Mouse (Mus musculus) myocyte (in vitro differentiated cells): ENCODE measurements at regions not wholly inside any gene's neighbourhood (a gene's known extent, or its start where the extent isn't known, plus 50 kb on each side); places are given as distances from the start of the nearest gene placed in this dataset.

Experiments
- H3K27me3 ChIP-seq: one replicate; pipeline ENCODE4 v1.6.1; 2011; ENCODE audit not compliant: control insufficient read depth, insufficient read depth, insufficient read length
- H3K36me3 ChIP-seq: one replicate; pipeline ENCODE4 v1.6.1; 2011; ENCODE audit not compliant: control insufficient read depth, insufficient read depth
- H3K4me2 ChIP-seq: one replicate; pipeline ENCODE4 v1.6.1; 2011; ENCODE audit warnings: low read depth, control low read depth
- H3K4me3 ChIP-seq: one replicate; pipeline ENCODE4 v1.5.1; 2011; ENCODE audit warnings: mild to moderate bottlenecking, control low read depth, moderate library complexity
- H3K79me2 ChIP-seq: one replicate; pipeline ENCODE4 v1.6.1; 2011; ENCODE audit not compliant: control insufficient read depth, insufficient read depth
- H3ac ChIP-seq: one replicate; pipeline ENCODE4 v1.6.1; 2011; ENCODE audit not compliant: control insufficient read depth, insufficient read length
- CEBPB ChIP-seq: IDR thresholded peaks from 2 replicates; pipeline ENCODE4 v1.6.1; 2011; ENCODE audit warnings: mild to moderate bottlenecking, moderate library complexity; ENCODE audit not compliant: poor library complexity, insufficient read depth, severe bottlenecking
- E2F4 ChIP-seq: IDR thresholded peaks from one replicate; pipeline ENCODE4 v1.6.1; 2011; ENCODE audit warnings: mild to moderate bottlenecking, control low read depth, moderate library complexity; ENCODE audit not compliant: insufficient read depth
- MAX ChIP-seq: IDR thresholded peaks from one replicate; pipeline ENCODE4 v1.6.1; 2011; ENCODE audit warnings: low read depth, mild to moderate bottlenecking, control low read depth
- MYOD1 ChIP-seq, 3 experiments: IDR thresholded peaks; one replicate each; pipeline ENCODE4 v1.6.1; 2011; ENCODE audit warnings: control low read depth in 2 of 3, low read depth in 2 of 3, mild to moderate bottlenecking in 2 of 3, moderate library complexity in 1 of 3; ENCODE audit not compliant: insufficient read length in 2 of 3, control insufficient read depth in 1 of 3
- MYOG ChIP-seq, 3 experiments: IDR thresholded peaks; one replicate each; pipeline ENCODE4 v1.6.1; 2011; ENCODE audit warnings: control low read depth in 2 of 3, low read depth in 2 of 3, mild to moderate bottlenecking in 2 of 3; ENCODE audit not compliant: insufficient read length in 2 of 3, control insufficient read depth in 1 of 3, insufficient read depth in 1 of 3
- POLR2A ChIP-seq: IDR thresholded peaks from one replicate; pipeline ENCODE4 v1.6.1; 2011; ENCODE audit warnings: low read depth, mild to moderate bottlenecking, control low read depth, moderate library complexity; ENCODE audit not compliant: insufficient read length
- POLR2AphosphoS2 ChIP-seq: IDR thresholded peaks from one replicate; pipeline ENCODE4 v1.6.1; 2011; ENCODE audit warnings: low read depth, control low read depth; ENCODE audit not compliant: insufficient read length
- REST ChIP-seq: IDR thresholded peaks from one replicate; pipeline ENCODE4 v1.6.1; 2011; ENCODE audit warnings: mild to moderate bottlenecking, control low read depth, moderate library complexity; ENCODE audit not compliant: insufficient read depth, insufficient read length
- SRF ChIP-seq: IDR thresholded peaks from one replicate; pipeline ENCODE4 v1.6.1; 2011; ENCODE audit warnings: low read depth; ENCODE audit not compliant: control insufficient read depth, insufficient read length
- TCF12 ChIP-seq: IDR thresholded peaks from one replicate; pipeline ENCODE4 v1.6.1; 2011; ENCODE audit warnings: mild to moderate bottlenecking, control low read depth; ENCODE audit not compliant: poor library complexity, insufficient read depth, severe bottlenecking
- TCF3 ChIP-seq: IDR thresholded peaks from one replicate; pipeline ENCODE4 v1.6.1; 2011; ENCODE audit warnings: low read depth, control low read depth; ENCODE audit not compliant: insufficient read length
- USF1 ChIP-seq: IDR thresholded peaks from one replicate; pipeline ENCODE4 v1.6.1; 2011; ENCODE audit warnings: low read depth, mild to moderate bottlenecking, control low read depth, moderate library complexity

GRCm38 (mm10) chr8:77829126-77829748 is 105.0 kb upstream of the Ednra start:
- no peak overlapping the region for H3K4me2 ChIP-seq
- no peak overlapping the region for H3ac ChIP-seq
- no peak overlapping the region for H3K4me3 ChIP-seq
- H3K36me3 ChIP-seq = no peaks in the 10 kb centered on the region
- no peaks in the 10 kb centered on the region for H3K79me2 ChIP-seq
- H3K27me3 ChIP-seq = no peaks in the 10 kb centered on the region
- TF ChIP-seq POLR2A (no peak), MYOG (IDR thresholded peaks at IDR 0.05; ENCODE audit: control insufficient read depth in 1 of 3, insufficient read depth in 1 of 3, insufficient read length in 2 of 3, low read depth in 2 of 3) (no peak), USF1 (no peak), MAX (no peak), REST (no peak), TCF12 (no peak), CEBPB (no peak), TCF3 (no peak), MYOD1 (IDR thresholded peaks at IDR 0.05; ENCODE audit: control insufficient read depth in 1 of 3, insufficient read length in 2 of 3, low read depth in 2 of 3) (no peak), POLR2AphosphoS2 (no peak), SRF (no peak), E2F4 (no peak)

- Histone ChIP-seq H3ac (no peak overlapping the region), H3K36me3 (no peaks in the 10 kb centered on the region), H3K27me3 (no peaks in the 10 kb centered on the region), H3K4me3 (no peak overlapping the region), H3K4me2 (no peak overlapping the region), H3K79me2 (no peaks in the 10 kb centered on the region)
- TF ChIP-seq POLR2A (no peak), MYOD1 (IDR thresholded peaks at IDR 0.05; ENCODE audit: control insufficient read depth in 1 of 3, insufficient read length in 2 of 3, low read depth in 2 of 3) (no peak), MAX (no peak), CEBPB (no peak), MYOG (IDR thresholded peaks at IDR 0.05; ENCODE audit: control insufficient read depth in 1 of 3, insufficient read depth in 1 of 3, insufficient read length in 2 of 3, low read depth in 2 of 3) (no peak), E2F4 (no peak), POLR2AphosphoS2 (no peak), SRF (no peak), TCF3 (no peak), REST (no peak), USF1 (no peak), TCF12 (no peak)
These were observed 105.5 kb upstream of the Ednra start for GRCm38 (mm10) chr8:77829764-77830163.

GRCm38 (mm10) chr8:77834283-77834682 is 110.0 kb upstream of the Ednra start:
- Histone ChIP-seq H3K79me2 (no peaks in the 10 kb centered on the region), H3ac (no peak overlapping the region), H3K36me3 (no peaks in the 10 kb centered on the region), H3K4me3 (no peak overlapping the region), H3K27me3 (no peaks in the 10 kb centered on the region), H3K4me2 (no peak overlapping the region)
- TF ChIP-seq USF1 (no peak), MAX (no peak), MYOD1 (IDR thresholded peaks at IDR 0.05; ENCODE audit: control insufficient read depth in 1 of 3, insufficient read length in 2 of 3, low read depth in 2 of 3) (no peak), POLR2AphosphoS2 (no peak)

GRCm38 (mm10) chr8:77836902-77837489 is 112.7 kb upstream of the Ednra start:
- TF ChIP-seq MYOD1 (IDR thresholded peaks at IDR 0.05; ENCODE audit: control insufficient read depth in 1 of 3, insufficient read length in 2 of 3, low read depth in 2 of 3) (no peak), TCF3 (no peak), E2F4 (no peak), SRF (no peak), MAX (no peak), USF1 (no peak)
- no peak overlapping the region for H3K4me2 ChIP-seq
- H3ac ChIP-seq = no peak overlapping the region

GRCm38 (mm10) chr8:77842392-77843139 is 118.3 kb upstream of the Ednra start:
- no peak overlapping the region for H3ac ChIP-seq
- no peak overlapping the region for H3K4me2 ChIP-seq
- H3K27me3 ChIP-seq = no peaks in the 10 kb centered on the region
- H3K79me2 ChIP-seq = no peaks in the 10 kb centered on the region
- no peak overlapping the region for H3K4me3 ChIP-seq
- no peak for TF ChIP-seq E2F4
- no peak for TF ChIP-seq TCF12
- TF ChIP-seq POLR2AphosphoS2 = no peak
- TF ChIP-seq MAX = no peak
- no peak for TF ChIP-seq TCF3
- TF ChIP-seq MYOG (IDR thresholded peaks at IDR 0.05; ENCODE audit: control insufficient read depth in 1 of 3, insufficient read depth in 1 of 3, insufficient read length in 2 of 3, low read depth in 2 of 3) = no peak
- TF ChIP-seq USF1 = no peak
- no peak for TF ChIP-seq CEBPB
- no peak for TF ChIP-seq REST
- TF ChIP-seq POLR2A = no peak
- TF ChIP-seq MYOD1 (IDR thresholded peaks at IDR 0.05; ENCODE audit: control insufficient read depth in 1 of 3, insufficient read length in 2 of 3, low read depth in 2 of 3) = no peak
- no peak for TF ChIP-seq SRF
- H3K36me3 ChIP-seq = no peaks in the 10 kb centered on the region

More at GRCm38 (mm10) chr8:77836902-77837489, 112.7 kb upstream of the Ednra start:
- no peaks in the 10 kb centered on the region for H3K27me3 ChIP-seq
- H3K79me2 ChIP-seq = no peaks in the 10 kb centered on the region
- H3K4me3 ChIP-seq = no peak overlapping the region
- H3K36me3 ChIP-seq = no peaks in the 10 kb centered on the region
